Mouse (Mus musculus): ENCODE results near the gene Pam. TPM values are rescaled to one million over a fixed set of nuclear protein-coding genes. Genes with fewer than 3 reads are reported as not detected.

Pam gene
- polyA plus RNA-seq, 1 experiment, result 37.0 TPM

DNA sequence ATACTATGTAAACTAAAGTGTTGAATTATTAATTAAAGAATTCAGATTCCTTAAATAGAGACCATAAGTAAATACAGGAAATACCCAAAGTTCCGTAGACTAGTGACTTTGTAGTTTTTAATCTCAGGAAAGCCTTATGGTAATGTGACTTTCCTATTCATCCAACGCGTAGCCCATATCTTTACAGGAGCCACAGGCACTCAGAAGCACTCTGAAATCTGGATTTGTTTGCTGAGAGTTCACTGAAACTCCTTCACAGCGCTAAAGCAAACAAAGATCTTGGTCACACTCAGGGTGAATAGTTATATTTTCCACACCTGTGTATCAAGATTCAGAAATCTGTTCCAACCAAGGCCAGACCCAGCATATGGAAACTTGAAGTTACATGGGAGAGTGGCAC lies 27.3 kb downstream of the Pam start:
- Histone ChIP-seq H3K27ac (ENCODE audit: insufficient read depth, low read depth, low read length) (no peak overlapping the region), H3K4me1 (ENCODE audit: control insufficient read depth, insufficient read depth, low read length) (peaks cover under 1% of the 10 kb centered on the region; the same call in 1 of the 2 replicates), H3K4me3 (ENCODE audit: insufficient read depth, low read length) (no peak overlapping the region)
- TF ChIP-seq POLR2A (IDR thresholded peaks at IDR 0.05; ENCODE audit: borderline replicate concordance, low read depth, low read length), result no peak
- TF ChIP-seq CTCF (IDR thresholded peaks at IDR 0.05; ENCODE audit: low read depth, low read length), result no peak

DNA sequence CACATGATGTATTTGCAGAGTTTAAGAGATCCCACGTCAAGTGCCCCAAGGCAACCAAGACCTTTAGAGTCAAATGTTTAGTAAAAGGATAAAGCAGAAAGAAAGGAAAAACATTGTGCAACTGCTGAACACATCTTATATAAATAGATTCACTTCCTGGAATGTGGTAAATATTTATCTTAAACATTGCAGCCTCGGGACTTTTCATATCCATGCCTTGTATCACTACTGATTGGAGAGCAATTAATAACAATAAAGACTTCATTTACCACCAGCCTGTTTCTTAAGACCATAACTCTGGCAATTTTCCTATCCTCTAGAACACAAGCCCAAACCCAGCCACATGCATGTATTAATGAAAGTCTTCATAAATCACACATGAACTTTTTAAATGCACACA lies 33.4 kb downstream of the Pam start:
- H3K27ac ChIP-seq (ENCODE audit: insufficient read depth, low read depth, low read length), result peak overlapping the region; percentile 43
- H3K4me3 ChIP-seq (ENCODE audit: insufficient read depth, low read length), result no peak overlapping the region
- TF ChIP-seq POLR2A (IDR thresholded peaks at IDR 0.05; ENCODE audit: borderline replicate concordance, low read depth, low read length) (no peak), CTCF (IDR thresholded peaks at IDR 0.05; ENCODE audit: low read depth, low read length) (no peak)
- H3K4me1 ChIP-seq (ENCODE audit: control insufficient read depth, insufficient read depth, low read length), result peaks cover 26% of the 10 kb centered on the region

GRCm38 (mm10) chr1:98059401-98059800 lies 36.0 kb downstream of the Pam start:
- no peak overlapping the region for H3K4me3 ChIP-seq (ENCODE audit: insufficient read depth, low read length)
- no peak overlapping the region for H3K27ac ChIP-seq (ENCODE audit: insufficient read depth, low read depth, low read length)
- H3K4me1 ChIP-seq (ENCODE audit: control insufficient read depth, insufficient read depth, low read length), result peaks cover 33% of the 10 kb centered on the region
- TF ChIP-seq CTCF (IDR thresholded peaks at IDR 0.05; ENCODE audit: low read depth, low read length), result no peak

- TF ChIP-seq CTCF (IDR thresholded peaks at IDR 0.05; ENCODE audit: low read depth, low read length) (no peak), POLR2A (IDR thresholded peaks at IDR 0.05; ENCODE audit: borderline replicate concordance, low read depth, low read length) (no peak)
- Histone ChIP-seq H3K4me1 (ENCODE audit: control insufficient read depth, insufficient read depth, low read length) (peaks cover 29% of the 10 kb centered on the region), H3K27ac (ENCODE audit: insufficient read depth, low read depth, low read length) (no peak overlapping the region), H3K4me3 (ENCODE audit: insufficient read depth, low read length) (no peak overlapping the region)
Measured at GRCm38 (mm10) chr1:98056996-98057945, 38.2 kb downstream of the Pam start.

DNA sequence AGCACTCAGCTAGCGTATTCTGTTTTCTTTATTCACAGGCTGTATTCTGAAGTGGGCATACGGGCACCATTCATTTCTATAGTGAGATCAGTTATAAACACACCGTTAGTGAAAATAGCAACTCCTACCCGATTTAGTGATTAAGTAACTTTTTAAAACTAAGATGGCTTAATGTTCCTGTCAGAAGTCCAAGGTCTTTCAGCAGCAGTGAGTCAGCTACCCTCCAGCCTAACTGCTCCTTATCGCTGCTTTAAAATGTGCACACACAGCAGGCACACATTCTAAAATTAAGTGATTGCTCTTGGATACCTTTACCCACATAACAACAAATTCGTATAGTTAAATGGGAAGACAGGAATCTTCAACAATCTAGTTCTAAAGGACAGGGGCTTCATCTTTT lies 39.2 kb downstream of the Pam start:
- no peak overlapping the region for H3K27ac ChIP-seq (ENCODE audit: insufficient read depth, low read depth, low read length)
- TF ChIP-seq CTCF (IDR thresholded peaks at IDR 0.05; ENCODE audit: low read depth, low read length), result no peak
- TF ChIP-seq POLR2A (IDR thresholded peaks at IDR 0.05; ENCODE audit: borderline replicate concordance, low read depth, low read length), result no peak
- H3K4me1 ChIP-seq (ENCODE audit: control insufficient read depth, insufficient read depth, low read length), result peaks cover 25% of the 10 kb centered on the region
- H3K4me3 ChIP-seq (ENCODE audit: insufficient read depth, low read length), result no peak overlapping the region

DNA sequence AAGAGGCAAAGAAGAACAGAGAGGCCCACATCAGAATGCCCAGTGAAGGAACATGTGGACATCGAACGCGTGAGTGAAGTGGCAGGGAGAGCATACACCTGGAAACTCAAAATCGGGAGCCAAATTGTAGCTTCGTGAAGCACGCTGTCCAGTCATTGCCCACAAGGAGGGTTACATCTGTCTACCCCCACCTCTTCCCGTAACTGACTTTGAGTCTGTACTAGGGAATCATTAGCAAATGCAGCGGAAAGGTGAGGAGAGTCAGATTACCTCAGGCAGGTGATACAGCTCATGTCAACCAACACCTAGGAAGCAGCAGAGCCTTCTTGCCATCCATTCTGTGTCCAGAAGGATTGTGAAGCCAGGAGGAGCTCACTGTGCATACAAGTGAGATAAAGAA lies 39.9 kb downstream of the Pam start:
- TF ChIP-seq CTCF (IDR thresholded peaks at IDR 0.05; ENCODE audit: low read depth, low read length) (no peak), POLR2A (IDR thresholded peaks at IDR 0.05; ENCODE audit: borderline replicate concordance, low read depth, low read length) (no peak)
- no peak overlapping the region for H3K4me3 ChIP-seq (ENCODE audit: insufficient read depth, low read length)
- H3K27ac ChIP-seq (ENCODE audit: insufficient read depth, low read depth, low read length), result no peak overlapping the region
- peaks cover 23% of the 10 kb centered on the region for H3K4me1 ChIP-seq (ENCODE audit: control insufficient read depth, insufficient read depth, low read length)

- no peak for TF ChIP-seq CTCF (IDR thresholded peaks at IDR 0.05; ENCODE audit: low read depth, low read length)
- TF ChIP-seq POLR2A (IDR thresholded peaks at IDR 0.05; ENCODE audit: borderline replicate concordance, low read depth, low read length), result no peak
- Histone ChIP-seq H3K27ac (ENCODE audit: insufficient read depth, low read depth, low read length) (no peak overlapping the region), H3K4me3 (ENCODE audit: insufficient read depth, low read length) (no peak overlapping the region), H3K4me1 (ENCODE audit: control insufficient read depth, insufficient read depth, low read length) (peaks cover 13% of the 10 kb centered on the region)
Measured at GRCm38 (mm10) chr1:98053994-98054393, 41.5 kb downstream of the Pam start.

GRCm38 (mm10) chr1:98053447-98053846 lies 42.0 kb downstream of the Pam start:
- no peak for TF ChIP-seq CTCF (IDR thresholded peaks at IDR 0.05; ENCODE audit: low read depth, low read length)
- TF ChIP-seq POLR2A (IDR thresholded peaks at IDR 0.05; ENCODE audit: borderline replicate concordance, low read depth, low read length), result no peak
- Histone ChIP-seq H3K4me3 (ENCODE audit: insufficient read depth, low read length) (no peak overlapping the region), H3K27ac (ENCODE audit: insufficient read depth, low read depth, low read length) (no peak overlapping the region), H3K4me1 (ENCODE audit: control insufficient read depth, insufficient read depth, low read length) (peaks cover 13% of the 10 kb centered on the region)

DNA sequence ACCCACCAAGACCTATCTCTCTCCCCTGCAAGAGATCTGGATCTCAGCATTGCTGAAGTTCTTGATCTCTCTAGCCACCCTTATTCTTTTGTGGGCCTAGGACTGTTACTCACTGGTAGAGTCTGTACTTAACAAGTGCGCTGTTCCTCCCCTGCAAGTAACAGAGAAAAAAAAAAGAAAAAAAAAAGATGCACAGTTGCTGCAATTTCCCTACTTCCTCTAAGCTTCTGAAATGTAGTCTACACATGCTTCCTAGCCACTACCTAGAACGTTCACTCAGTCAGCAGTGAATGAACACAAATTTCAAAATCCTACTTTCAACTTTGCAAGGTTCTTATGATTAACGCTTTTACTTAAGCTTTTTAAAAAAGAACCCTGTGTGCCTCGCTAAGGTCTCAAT lies 42.7 kb downstream of the Pam start:
- no peak for TF ChIP-seq CTCF (IDR thresholded peaks at IDR 0.05; ENCODE audit: low read depth, low read length)
- TF ChIP-seq POLR2A (IDR thresholded peaks at IDR 0.05; ENCODE audit: borderline replicate concordance, low read depth, low read length), result no peak
- H3K4me1 ChIP-seq (ENCODE audit: control insufficient read depth, insufficient read depth, low read length), result peaks cover 15% of the 10 kb centered on the region
- H3K27ac ChIP-seq (ENCODE audit: insufficient read depth, low read depth, low read length), result peak overlapping the region; percentile 41
- no peak overlapping the region for H3K4me3 ChIP-seq (ENCODE audit: insufficient read depth, low read length)

- Histone ChIP-seq H3K4me3 (ENCODE audit: insufficient read depth, low read length) (no peak overlapping the region), H3K27ac (ENCODE audit: insufficient read depth, low read depth, low read length) (no peak overlapping the region), H3K4me1 (ENCODE audit: control insufficient read depth, insufficient read depth, low read length) (peaks cover 8% of the 10 kb centered on the region)
- no peak for TF ChIP-seq POLR2A (IDR thresholded peaks at IDR 0.05; ENCODE audit: borderline replicate concordance, low read depth, low read length)
- no peak for TF ChIP-seq CTCF (IDR thresholded peaks at IDR 0.05; ENCODE audit: low read depth, low read length)
Measured at GRCm38 (mm10) chr1:98051039-98051438, 44.4 kb downstream of the Pam start.
